Mouse (Mus musculus) spleen, adult 18-20 months (tissue): ENCODE data around the gene Gm45062.

Experiments used
- DNase-seq, 2 experiments: peaks; one replicate each; pipeline ENCODE4 v3.0.0; 2022; ENCODE audit warnings: mixed read lengths in 2 of 2

The Gm45062 gene

DNA sequence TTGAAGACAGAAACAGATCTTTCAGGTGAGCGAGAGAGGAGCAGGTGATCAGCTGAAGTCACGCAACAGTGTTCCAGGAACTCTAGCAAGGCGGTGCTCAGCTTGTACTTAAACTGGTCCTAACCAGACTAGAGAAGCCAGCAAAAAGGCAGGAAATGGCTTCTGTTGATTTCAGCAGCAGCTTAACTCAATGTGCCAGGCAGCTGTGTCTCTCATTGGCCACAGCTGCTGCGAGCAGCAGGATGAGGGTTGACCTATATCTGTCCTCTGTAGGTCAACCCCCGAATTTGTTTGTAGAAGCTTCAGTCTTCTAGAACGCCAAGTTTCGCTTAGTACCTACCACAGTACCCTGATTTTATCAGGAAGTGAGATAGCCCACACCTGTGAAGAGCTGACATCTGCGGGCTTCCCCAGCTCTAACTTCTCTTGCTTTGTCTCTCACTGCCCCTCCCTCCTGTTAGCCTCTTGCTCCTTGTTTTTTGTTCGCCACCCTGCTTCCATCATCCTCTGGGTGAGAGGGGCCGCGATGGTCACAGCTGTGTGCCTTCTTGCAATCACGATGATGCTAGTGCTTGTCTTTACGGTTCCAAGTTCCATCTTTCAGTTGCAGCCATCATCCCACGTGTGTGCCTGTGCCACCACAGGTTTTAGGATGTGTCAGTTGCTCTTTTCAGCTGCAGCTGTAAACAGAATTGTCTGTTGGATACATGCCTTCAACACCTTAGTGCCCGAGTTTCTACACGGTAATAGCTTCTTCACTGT lies 226.3 kb downstream of the Gm45062 start:
- DNase-seq: peak; percentile 50 to 60

DNA sequence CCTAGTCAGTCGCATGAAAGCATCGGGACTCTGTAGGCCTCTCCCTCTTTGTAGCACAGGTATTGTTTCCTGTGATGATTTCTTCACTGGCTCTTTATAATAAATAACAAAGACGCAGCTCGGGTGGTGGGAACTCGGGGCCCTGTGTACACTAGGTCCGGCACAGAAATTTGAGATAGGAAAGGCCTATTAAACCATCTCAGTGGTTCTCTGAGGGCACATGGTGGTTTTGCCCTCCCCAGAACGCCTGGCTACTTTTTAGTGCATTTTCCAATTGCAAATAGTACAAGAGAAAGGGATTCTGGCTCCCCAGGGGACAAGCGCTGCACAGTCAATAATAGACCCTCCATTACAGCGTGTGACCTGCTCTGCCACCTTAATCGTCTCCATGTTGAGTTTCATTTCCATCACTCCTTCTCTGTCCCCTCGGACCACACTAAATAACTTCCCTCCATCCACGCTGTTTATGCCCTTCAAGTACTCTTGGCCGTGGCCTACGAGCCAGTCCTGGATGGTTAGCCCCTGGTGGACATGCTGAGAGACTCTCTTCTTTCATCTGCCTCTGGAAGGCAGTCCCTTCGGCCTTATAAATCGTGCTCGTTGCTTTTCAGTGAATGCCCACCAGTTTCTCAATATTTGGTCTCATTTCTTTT lies 227.3 kb downstream of the Gm45062 start:
- no peak for DNase-seq

DNA sequence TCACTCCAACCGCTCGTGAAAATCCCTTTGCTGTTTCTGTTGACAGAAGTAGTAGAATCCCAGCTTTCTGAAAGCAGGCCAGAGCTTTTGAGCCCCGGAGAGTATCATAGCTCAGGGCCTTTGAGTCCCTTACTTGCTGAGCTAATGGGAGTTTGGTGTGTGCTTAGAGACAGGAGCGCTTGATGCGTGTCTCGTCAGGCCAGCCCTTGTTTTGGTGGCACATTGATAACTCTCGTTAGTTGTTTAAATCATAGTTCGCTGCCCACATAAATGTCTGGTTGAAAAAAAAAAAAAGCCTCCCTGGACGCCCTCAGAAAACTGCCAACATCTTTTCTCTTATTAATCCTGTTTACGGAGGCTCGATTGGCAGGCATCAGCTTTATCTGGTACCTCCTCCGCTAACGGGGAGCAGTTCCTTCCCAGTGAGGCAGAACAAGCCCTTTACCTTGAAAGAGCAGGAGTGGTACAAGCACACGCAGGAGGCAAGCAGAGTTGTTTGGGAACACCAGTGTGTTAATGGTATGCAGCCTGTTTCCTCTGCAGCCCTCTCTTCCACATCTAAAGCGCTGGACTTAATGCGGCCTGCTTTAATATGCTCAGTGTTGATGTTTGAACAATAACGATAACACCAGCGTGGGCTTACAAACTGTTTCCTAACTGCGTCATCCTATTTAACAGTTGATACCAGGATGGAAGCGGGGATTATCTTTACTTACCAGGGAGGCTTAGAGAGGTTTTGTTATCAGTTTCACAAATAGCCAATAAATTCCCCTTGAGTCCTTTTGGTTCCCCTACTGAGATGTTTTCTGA lies 228.0 kb downstream of the Gm45062 start:
- DNase-seq: no peak

DNA sequence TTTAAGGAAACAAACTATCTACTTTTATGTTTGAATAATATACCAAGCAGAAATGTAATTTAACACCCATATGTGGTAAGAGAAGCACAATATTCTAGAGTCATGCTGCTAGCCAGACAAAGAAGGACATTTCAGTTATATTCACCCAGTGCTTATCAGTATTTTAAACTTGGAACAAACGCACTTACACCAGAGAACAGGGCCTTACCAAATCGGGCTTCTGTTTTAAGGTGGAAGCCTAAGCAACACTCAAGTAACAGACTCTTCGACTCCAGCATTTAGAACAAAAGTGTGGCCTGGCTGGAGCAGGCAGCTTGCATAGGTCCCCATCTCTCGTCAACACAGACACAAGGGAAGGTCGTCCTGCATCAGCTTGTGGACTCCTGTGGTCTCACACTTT lies 229.0 kb downstream of the Gm45062 start:
- DNase-seq: no peak

DNA sequence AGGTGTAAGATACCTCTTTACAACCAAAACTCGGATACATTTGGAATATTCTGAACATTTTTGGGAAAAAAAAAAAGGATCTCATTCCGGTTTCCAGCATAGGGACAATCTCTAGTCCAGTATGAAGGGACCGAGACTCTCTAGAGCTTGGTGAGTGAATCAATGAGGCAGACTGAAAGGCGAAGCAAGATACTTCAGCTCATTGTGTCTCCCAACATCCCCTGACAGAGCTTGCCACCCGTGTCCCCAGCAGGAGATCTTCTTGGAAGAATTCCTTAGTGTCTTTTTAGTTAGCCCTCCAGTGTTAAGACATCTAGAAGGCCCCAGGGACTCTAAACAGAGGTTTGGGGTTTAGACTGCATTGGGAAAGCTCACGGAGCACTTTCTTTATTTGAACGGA lies 230.0 kb downstream of the Gm45062 start:
- DNase-seq: no peak

DNA sequence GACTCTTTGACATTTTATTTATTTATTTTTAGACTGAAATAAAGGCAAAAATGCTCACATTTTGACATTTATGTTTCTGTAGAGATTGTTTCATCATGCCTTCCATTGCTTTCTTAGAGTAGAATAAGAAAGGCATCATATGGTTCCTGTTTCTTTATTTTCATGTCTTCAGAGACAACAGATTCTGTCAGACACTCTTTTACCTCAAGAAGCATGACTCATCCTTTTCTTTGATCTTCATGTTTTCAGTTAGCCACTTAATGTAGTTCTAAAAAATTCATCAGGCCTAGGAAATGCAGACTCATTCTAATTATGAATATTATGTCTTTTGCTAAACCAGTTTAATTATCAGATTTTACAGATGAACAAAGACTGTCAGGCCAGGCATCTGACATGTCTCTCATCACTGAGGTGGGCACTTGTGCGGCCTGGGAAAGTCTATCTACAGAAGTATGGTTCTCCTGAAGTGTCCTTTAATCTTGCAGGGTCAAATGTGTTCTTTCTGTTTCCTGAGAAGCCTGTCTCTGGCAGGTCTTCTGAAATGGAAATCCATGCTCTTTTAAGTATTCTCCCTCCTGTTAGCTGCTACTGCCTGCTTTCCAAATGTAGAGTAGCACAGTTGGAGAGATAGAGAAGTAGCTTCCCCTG lies 230.8 kb downstream of the Gm45062 start:
- DNase-seq: no peak

DNA sequence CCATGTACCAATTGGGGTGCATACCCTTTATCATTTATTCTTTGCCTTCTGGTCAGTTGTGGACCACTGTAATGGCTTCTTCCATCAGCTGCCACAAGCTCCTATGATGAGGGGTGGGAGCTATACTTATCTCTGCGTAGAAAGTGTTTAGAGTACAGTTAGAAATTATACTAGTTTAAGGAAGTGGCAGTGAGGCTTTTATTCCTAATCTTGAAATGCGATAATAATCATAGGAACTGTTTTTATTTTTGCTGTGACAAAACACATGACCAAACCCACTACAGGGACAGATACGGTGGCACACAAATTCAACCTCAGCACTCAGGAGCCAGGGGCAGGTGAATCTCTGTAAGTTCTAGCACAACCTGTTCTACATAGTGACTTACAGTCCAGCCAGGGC lies 233.0 kb downstream of the Gm45062 start:
- no peak for DNase-seq

DNA sequence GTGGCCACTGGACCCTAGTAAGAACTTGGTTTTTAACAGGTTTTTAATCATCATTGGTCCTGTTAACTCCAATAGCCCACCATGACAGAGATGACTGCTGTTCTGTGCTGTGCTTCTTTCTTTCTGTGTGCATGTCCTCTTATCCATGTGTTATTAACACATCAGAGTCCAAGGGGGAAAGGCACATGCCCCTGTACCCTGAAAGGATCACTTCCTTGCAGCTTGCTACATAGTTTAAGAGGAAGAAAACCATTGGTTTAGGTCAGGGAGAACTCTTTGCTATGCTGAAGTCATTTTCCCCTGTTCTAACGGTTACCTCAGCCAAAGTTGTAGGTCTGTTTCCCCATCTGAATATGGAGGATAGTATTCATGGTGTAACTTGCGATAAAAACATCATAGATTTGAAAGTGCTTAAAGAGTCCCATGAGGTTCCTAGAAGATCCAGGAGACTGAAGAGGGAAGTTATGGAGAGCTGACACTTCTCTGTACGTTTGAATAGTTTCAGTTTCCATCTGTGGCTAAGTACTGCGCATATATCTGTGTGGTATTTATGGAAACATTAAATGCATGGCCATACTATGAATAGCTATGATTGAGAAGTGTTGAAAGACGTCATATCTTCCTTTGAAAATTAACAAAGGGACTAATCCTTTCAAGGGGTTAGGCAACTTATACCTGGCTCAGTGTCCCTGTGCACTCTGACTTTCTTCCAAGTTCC lies 236.0 kb downstream of the Gm45062 start:
- no peak for DNase-seq

DNA sequence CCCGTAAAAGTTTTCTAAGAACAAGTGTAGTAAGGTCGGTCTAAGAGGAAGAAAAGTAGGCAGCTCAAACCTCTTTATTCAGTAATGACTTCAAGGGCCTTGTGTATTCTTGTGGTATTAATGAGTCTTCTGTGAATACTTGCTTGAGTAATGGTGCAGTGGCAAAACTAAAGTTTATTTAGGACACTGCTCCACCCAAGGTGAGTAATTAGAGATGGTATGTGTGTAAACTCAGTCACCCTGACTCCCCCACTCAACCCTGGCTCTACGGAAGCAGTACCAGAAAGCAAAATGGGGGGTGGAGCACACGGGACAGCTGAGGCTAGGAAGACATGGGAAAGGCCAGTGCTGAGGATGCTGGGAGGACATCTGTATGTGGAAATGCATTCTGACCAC lies 236.6 kb downstream of the Gm45062 start:
- DNase-seq: no peak

DNA sequence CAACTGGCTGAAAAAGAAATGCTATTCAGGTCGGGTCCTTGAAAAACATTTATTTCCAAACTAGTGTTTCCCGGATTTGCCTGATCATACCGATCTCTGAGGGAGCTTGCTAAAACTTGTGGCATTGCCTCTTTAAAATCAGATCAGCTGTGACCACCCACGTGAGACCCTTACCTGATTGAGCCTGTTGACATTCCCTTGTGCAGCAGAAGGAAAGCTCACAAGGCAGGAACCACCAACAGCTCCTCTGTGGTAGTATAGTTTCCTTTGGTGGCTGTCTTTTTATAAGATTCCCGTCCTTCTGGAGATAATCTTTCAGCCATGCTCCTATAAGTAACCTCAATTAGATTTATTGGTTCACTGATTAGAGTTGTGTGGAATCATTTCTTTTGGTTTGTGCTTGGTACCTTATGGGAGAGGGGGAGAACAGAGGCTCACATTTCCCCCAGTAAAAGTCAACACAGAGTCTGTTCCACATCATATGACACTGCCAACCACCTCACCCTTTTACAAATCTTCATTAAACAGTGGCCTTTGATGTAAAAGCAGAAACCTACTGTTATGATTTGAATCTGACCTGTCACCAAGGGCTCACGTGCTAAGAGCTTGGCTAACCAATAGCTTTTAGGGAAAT lies 238.1 kb downstream of the Gm45062 start:
- no peak for DNase-seq

DNA sequence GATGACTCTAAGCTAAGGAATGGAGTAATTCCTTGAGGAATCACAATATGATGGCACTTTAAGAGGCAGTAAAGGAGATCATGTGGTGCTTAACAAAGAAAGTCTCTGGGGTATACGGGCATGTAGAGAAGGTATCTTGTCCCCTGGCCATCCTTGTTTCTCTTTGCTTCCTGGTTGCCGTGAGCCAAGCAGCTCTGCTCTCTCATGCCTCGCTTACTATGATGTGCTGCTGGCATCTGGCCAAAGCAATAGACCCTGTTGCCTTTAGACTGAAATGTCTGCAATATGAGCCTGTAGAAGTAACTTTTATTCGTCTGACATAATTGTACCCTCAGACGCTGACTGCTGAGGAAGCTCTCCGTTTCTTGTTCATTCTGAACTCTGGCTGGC lies 238.6 kb downstream of the Gm45062 start:
- no peak for DNase-seq

DNA sequence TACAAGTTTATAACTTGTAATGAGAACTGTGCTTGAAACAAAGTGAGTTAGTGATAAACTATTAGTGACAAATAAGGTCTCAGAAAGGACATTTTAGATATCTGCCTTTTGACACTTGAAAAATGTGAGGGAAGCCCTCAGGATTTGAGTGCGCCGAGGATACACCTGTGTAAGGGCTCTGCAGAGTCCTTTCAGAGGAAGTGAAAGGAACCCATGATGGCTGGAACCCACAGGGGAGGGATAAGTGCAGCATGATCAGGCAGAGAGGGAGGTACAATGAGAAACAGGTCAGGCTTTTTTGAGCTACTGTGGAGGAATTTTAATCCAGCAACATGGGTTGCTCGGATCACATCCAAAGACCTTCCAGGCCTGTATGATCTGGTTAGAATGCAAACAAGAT lies 239.7 kb downstream of the Gm45062 start:
- DNase-seq: no peak

DNA sequence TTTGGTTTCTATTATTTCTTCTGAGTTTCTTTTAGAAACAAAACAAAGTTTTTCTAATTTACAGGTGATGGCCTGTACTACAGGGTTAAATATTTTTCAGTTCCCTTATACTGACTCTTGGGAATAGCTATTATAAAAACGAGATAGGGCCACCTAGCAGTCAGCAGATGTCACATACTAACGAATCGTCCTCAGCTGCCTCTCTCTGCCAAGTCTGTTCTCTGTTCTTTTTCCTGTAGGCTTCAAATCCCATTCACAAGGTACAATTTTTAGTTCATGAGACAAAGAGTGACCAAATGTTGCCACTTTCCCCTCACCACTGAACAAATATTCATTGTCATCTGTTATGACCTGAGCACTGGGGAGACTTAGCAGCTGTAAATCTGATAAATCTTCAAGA lies 244.7 kb downstream of the Gm45062 start:
- DNase-seq: no peak

DNA sequence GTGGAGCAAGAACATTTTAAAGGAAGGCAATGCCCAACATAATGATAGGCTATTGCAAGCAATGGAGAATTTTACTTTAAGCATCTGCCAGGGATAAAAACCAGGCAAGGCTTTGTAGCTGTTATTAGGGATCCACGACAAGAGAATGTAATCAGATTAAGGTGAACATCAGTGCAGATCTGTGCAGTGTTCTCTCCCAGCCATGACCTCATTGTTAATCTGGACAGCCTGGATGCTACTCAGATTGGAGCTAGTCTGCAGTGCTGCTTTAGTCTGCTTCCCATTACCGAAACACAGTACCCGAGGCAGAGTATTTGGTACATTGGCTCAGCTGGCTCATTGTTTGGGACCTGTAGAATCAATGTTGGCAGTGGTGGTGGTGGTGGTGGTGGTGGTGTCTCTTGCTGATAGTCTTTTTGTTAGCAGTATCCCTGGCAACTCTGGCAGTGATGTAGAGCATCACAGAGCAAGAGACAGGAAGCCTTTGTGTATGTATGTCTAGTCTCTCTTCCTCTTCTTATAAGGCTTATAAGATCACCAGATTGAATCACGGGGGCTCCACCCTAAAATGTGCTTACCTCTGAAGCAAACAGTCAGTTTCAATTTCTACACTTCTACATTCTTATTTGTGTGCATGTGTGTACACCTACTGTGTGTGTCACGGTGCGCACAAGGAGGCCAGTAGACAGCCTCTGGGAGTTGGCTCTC lies 245.4 kb downstream of the Gm45062 start:
- DNase-seq: no peak

DNA sequence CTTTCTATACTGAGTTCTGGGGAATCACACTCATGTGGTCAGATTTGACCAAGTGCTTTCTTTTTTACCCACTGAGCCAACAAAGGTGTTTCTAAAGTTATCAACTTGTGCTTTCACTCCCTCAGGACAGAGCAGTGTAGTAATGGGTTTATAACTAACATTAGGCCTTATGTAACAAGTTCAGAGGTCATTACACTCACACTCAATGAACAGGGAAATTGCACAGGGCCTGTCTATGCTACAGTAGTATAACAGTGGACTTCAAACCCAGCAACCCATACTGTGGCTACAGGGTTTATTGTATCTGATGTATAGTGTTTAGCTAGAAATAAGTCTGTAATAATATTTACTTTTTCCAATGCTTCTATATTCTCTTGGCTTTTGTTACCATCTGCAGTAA lies 247.4 kb downstream of the Gm45062 start:
- DNase-seq: no peak

DNA sequence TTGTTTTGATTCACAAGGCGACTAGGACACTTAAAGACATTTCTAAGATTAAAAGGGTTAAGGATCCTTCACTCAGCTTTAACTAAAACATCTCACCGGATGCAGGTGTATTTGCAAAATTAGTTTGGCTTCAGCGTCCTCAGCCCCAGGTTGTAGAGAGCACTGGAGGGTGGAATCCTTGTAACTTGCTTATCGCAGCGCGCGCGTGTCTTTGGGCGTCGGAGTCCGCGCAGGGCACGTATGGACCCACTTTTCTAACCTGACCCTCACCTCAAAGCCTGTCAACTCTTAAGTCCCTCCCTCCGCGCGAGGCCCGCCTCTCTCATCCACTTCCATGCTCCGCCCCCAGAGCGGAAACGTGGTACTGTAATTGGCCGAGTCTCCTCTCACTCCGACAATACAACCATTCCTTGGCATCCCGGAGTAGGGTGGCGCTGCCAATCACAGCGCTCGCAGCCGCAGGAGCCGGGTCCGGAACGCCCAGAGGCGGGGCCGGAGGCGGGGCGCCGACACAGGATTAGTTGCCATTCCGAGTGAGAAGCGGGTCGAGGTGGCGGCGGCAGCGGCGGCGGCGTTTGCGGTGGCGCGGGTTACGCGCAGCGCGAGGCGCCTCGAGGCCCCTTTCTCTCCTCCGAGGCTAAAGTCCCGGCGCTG lies 249.8 kb downstream of the Gm45062 start:
- peak; percentile 98 for DNase-seq

DNA sequence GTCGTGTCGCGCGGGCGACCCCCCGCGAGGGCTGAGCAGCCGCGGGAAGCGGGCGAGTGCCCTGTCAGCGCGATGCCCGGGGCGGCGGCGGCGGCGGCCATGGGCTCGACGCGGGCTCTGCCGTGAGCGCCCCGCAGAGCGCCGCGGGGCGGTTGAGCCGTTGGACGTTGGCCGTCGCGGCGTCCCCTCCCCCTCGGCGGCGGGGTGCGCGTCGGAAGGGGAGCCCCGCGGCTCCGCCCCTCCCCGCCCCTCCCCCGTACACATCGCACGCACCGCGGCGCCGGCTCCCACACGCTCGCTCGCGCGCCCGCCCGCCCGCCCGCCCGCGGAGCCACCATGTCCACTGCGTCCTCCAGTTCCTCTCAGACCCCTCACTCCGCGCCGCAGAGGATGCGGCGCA lies 250.3 kb downstream of the Gm45062 start, which contains the start of gene Glcci1:
Gene Glcci1 (plus strand): TSS at position 50 of the 400 bp plus-strand sequence.
- DNase-seq: peak; percentile 65 to 77

DNA sequence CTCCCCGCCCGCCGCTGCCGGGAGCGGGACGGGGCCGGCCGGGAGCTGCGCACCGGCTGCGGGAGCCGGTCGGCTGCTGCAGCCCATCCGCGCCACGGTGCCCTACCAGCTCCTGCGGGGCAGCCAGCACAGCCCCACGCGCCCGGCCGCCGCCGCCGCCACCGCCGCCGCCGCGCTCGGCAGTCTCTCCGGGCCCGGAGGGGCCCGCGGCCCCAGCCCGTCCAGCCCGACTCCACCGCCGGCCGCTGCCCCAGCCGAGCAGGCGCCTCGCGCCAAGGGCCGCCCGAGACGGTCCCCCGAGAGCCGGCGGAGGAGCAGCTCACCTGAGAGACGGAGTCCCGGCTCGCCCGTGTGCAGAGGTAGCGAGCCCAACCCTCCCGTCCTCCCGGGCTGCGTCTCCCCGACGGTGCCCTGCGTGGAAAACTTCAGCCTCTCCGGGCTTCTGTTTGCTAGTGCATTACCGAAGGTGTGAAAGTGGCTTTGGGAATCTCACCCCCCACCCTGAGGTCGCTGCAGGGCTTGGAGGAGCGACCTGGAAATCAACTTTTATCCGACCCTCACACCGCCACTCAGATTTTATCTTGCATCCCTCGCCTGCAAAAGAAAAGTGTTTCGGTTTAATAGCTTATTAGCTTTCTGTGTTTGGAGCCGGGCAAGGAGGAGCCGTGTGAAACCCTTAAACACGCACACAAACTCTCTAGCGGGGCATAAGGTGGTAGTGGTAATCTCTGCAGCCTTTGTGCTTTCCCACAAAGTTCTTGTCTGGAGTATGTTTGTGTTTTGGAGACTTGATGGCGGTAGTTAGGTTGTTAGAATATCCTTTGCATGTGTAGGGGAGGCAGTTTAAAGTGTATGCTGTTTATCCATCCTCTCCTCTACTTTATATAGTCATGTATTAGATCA lies 251.0 kb downstream of the Gm45062 start:
- DNase-seq: peak; percentile 47 to 58

DNA sequence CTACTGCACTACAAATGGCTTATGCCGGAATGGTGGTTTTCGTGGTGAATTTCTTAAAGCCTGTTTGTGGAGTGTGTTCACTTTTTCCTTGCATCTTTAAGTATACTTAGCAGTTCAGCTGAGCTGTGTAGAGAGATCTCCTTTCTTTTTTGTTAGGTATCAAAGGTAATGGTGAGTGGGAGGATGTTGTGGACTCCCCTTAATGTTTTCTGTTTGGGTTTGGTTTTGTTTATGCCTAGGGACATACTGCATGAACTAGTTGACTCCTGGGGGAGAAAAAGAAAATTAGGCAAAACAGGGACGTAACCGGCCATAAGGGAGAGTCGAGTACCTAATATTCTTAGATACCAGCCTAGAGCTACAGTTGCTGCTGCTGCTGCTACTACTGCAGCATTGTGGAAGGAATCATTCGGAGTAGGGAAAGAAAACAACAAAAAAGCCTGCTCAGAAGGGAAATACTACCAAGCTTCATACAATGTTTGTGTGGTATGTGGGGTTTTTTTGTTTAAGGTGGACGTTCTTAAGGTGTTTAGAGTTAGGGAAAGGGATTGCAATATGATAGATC lies 251.7 kb downstream of the Gm45062 start:
- no peak for DNase-seq
